Mouse (Mus musculus): Measurements from ENCODE around the gene Rasgrp3. TPM values are rescaled to one million over a fixed set of nuclear protein-coding genes. Genes with fewer than 3 reads are reported as not detected.

Rasgrp3 gene
- polyA plus RNA-seq, 1 experiment from 2014 or later: 28.8 TPM

DNA sequence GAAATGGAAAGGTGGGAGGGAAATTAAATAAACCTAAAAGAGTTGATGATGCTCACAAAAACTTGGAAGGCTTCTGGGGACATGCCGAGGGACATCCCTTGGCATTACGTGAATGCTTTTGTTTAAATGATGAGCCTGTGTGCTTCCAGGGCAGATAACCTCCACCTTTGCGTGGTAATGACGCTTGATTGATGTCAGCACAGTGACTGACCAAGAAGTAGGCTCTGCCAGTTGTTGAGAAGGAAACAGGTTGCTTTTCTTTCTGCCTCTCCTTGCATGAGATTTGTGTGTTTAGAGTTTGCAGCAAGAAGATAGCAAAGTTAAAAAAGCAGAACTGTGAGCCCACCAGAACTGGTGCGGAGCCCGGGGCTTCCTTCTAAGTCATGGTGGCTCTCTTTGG is 1.1 kb downstream of the Rasgrp3 start:
- ATAC-seq (ENCODE audit: low FRiP score, low TSS enrichment): no peak
- H3K27me3 ChIP-seq (ENCODE audit: control insufficient read depth, insufficient read depth, low read length): no peaks in the 10 kb centered on the region
- H3K9me3 ChIP-seq (ENCODE audit: control insufficient read depth, low read length): no peaks in the 10 kb centered on the region
- H3K36me3 ChIP-seq (ENCODE audit: control insufficient read depth, insufficient read depth, low read length): no peaks in the 10 kb centered on the region
- H3K9ac ChIP-seq (ENCODE audit: low read depth, low read length): no peak overlapping the region
- H3K4me3 ChIP-seq (ENCODE audit: low read length): peak overlapping the region; percentile 29; the same call in 1 of the 2 replicates
- 73% methylated on average over 6 of the region's 6 CpGs for WGBS
- peaks cover 7% of the 10 kb centered on the region; the same call in 1 of the 2 replicates for H3K4me1 ChIP-seq (ENCODE audit: control insufficient read depth, insufficient read depth, low read length)
- no peak overlapping the region for H3K4me2 ChIP-seq (replicated peaks; ENCODE audit: low read depth, low read length)
- no peak overlapping the region for H3K27ac ChIP-seq (ENCODE audit: low read depth, low read length)

- H3K9ac ChIP-seq (ENCODE audit: low read depth, low read length): no peak overlapping the region
- WGBS: 69% methylated on average over 11 of the region's 11 CpGs
- H3K4me2 ChIP-seq (replicated peaks; ENCODE audit: low read depth, low read length): no peak overlapping the region
- H3K36me3 ChIP-seq (ENCODE audit: control insufficient read depth, insufficient read depth, low read length): no peaks in the 10 kb centered on the region
- no peak overlapping the region; the same call in 1 of the 2 replicates for H3K27ac ChIP-seq (ENCODE audit: low read depth, low read length)
- H3K9me3 ChIP-seq (ENCODE audit: control insufficient read depth, low read length): no peaks in the 10 kb centered on the region
- H3K27me3 ChIP-seq (ENCODE audit: control insufficient read depth, insufficient read depth, low read length): no peaks in the 10 kb centered on the region
- peak overlapping the region; percentile 29; the same call in 1 of the 2 replicates for H3K4me3 ChIP-seq (ENCODE audit: low read length)
- peaks cover 7% of the 10 kb centered on the region; the same call in 1 of the 2 replicates for H3K4me1 ChIP-seq (ENCODE audit: control insufficient read depth, insufficient read depth, low read length)
- ATAC-seq (ENCODE audit: low FRiP score, low TSS enrichment): no peak
Observed at GRCm38 (mm10) chr17:75437239-75437750, 1.6 kb downstream of the Rasgrp3 start.

DNA sequence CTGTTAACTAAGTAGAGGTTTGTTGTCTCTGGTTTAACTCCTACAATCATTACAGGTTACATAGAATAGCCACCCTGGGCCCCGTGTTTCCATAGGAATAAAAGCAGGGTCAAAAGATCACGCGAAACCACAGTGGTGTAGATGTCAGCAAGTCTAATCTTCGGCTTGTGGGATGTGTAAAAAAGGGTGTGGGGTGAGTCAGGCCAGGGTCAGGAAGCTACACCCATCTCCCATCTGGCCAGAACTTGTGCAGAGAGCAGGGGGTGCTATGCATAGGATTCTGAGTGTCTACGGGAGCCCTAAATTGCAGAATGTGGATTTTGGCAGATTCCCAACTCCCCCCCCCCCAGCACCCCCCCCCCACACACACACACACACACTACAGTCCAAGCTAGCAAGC is 2.5 kb downstream of the Rasgrp3 start:
- Histone ChIP-seq H3K4me1 (ENCODE audit: control insufficient read depth, insufficient read depth, low read length) (peaks cover 7% of the 10 kb centered on the region; the same call in 1 of the 2 replicates), H3K9ac (ENCODE audit: low read depth, low read length) (no peak overlapping the region), H3K4me3 (ENCODE audit: low read length) (peak overlapping the region; percentile 10), H3K4me2 (replicated peaks; ENCODE audit: low read depth, low read length) (no peak overlapping the region), H3K27ac (ENCODE audit: low read depth, low read length) (no peak overlapping the region), H3K27me3 (ENCODE audit: control insufficient read depth, insufficient read depth, low read length) (no peaks in the 10 kb centered on the region), H3K9me3 (ENCODE audit: control insufficient read depth, low read length) (no peaks in the 10 kb centered on the region), H3K36me3 (ENCODE audit: control insufficient read depth, insufficient read depth, low read length) (no peaks in the 10 kb centered on the region)
- no peak for ATAC-seq (ENCODE audit: low FRiP score, low TSS enrichment)
- WGBS: 39% methylated on average over 5 of the region's 5 CpGs

GRCm38 (mm10) chr17:75439062-75439461 is 3.4 kb downstream of the Rasgrp3 start:
- H3K4me3 ChIP-seq (ENCODE audit: low read length): no peak overlapping the region
- no peaks in the 10 kb centered on the region for H3K36me3 ChIP-seq (ENCODE audit: control insufficient read depth, insufficient read depth, low read length)
- H3K27me3 ChIP-seq (ENCODE audit: control insufficient read depth, insufficient read depth, low read length): no peaks in the 10 kb centered on the region
- H3K27ac ChIP-seq (ENCODE audit: low read depth, low read length): no peak overlapping the region
- peak overlapping the region; percentile 17; the same call in 1 of the 2 replicates for H3K4me2 ChIP-seq (replicated peaks; ENCODE audit: low read depth, low read length)
- WGBS: 54% methylated on average over 14 of the region's 14 CpGs
- H3K9me3 ChIP-seq (ENCODE audit: control insufficient read depth, low read length): no peaks in the 10 kb centered on the region
- ATAC-seq (ENCODE audit: low FRiP score, low TSS enrichment): peak; percentile 57
- peaks cover 7% of the 10 kb centered on the region; the same call in 1 of the 2 replicates for H3K4me1 ChIP-seq (ENCODE audit: control insufficient read depth, insufficient read depth, low read length)
- no peak overlapping the region for H3K9ac ChIP-seq (ENCODE audit: low read depth, low read length)

- Histone ChIP-seq H3K9ac (ENCODE audit: low read depth, low read length) (no peak overlapping the region), H3K4me1 (ENCODE audit: control insufficient read depth, insufficient read depth, low read length) (peaks cover 7% of the 10 kb centered on the region; the same call in 1 of the 2 replicates), H3K9me3 (ENCODE audit: control insufficient read depth, low read length) (no peaks in the 10 kb centered on the region), H3K4me2 (replicated peaks; ENCODE audit: low read depth, low read length) (no peak overlapping the region), H3K4me3 (ENCODE audit: low read length) (no peak overlapping the region), H3K27ac (ENCODE audit: low read depth, low read length) (no peak overlapping the region; the same call in 1 of the 2 replicates), H3K36me3 (ENCODE audit: control insufficient read depth, insufficient read depth, low read length) (no peaks in the 10 kb centered on the region), H3K27me3 (ENCODE audit: control insufficient read depth, insufficient read depth, low read length) (no peaks in the 10 kb centered on the region)
- no peak for ATAC-seq (ENCODE audit: low FRiP score, low TSS enrichment)
- 43% methylated on average over 7 of the region's 7 CpGs for WGBS
Observed at GRCm38 (mm10) chr17:75440619-75441018, 4.9 kb downstream of the Rasgrp3 start.

DNA sequence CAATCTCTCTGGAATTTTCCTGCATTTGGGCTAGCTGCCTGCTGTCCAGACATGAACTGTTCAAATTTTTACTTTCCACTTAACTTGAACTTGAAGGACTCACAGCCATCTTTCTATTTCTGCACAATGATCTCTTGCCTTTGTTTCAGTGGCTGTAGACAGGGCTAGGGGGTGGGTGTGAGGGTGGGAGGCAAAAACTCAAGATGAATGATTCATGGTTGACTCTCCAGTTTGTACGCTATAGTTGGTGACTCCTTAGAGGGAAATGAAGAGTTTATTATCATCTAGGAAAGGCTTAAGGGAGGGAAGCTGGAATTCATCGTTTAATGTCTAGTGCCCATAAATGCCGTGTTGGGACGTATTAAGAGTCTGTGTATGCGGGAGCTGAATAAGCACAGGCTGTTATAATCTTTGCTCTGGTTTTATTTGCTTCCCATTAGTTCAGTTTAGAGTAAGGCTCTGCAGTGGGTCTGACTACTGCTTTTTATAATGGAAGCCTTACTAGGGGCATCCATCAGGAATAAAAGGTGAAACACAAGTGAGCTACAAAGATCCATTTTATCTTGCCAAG is 5.6 kb downstream of the Rasgrp3 start:
- H3K27ac ChIP-seq (ENCODE audit: low read depth, low read length): peak overlapping the region; percentile 3; the same call in 1 of the 2 replicates
- no peak overlapping the region for H3K9ac ChIP-seq (ENCODE audit: low read depth, low read length)
- H3K4me3 ChIP-seq (ENCODE audit: low read length): no peak overlapping the region
- no peaks in the 10 kb centered on the region for H3K36me3 ChIP-seq (ENCODE audit: control insufficient read depth, insufficient read depth, low read length)
- H3K9me3 ChIP-seq (ENCODE audit: control insufficient read depth, low read length): no peaks in the 10 kb centered on the region
- no peaks in the 10 kb centered on the region for H3K27me3 ChIP-seq (ENCODE audit: control insufficient read depth, insufficient read depth, low read length)
- H3K4me2 ChIP-seq (replicated peaks; ENCODE audit: low read depth, low read length): no peak overlapping the region
- WGBS: 49% methylated on average over 5 of the region's 5 CpGs
- 0 out of 2 replicates have a peak, but pooled peaks cover 4% of the 10 kb centered on the region for H3K4me1 ChIP-seq (ENCODE audit: control insufficient read depth, insufficient read depth, low read length)
- no peak for ATAC-seq (ENCODE audit: low FRiP score, low TSS enrichment)

GRCm38 (mm10) chr17:75442352-75442751 is 6.7 kb downstream of the Rasgrp3 start:
- H3K36me3 ChIP-seq (ENCODE audit: control insufficient read depth, insufficient read depth, low read length): no peaks in the 10 kb centered on the region
- H3K27me3 ChIP-seq (ENCODE audit: control insufficient read depth, insufficient read depth, low read length): no peaks in the 10 kb centered on the region
- no peak overlapping the region for H3K27ac ChIP-seq (ENCODE audit: low read depth, low read length)
- no peak overlapping the region for H3K9ac ChIP-seq (ENCODE audit: low read depth, low read length)
- 96% methylated on average over 8 of the region's 8 CpGs for WGBS
- H3K4me3 ChIP-seq (ENCODE audit: low read length): no peak overlapping the region
- 0 out of 2 replicates have a peak, but pooled peaks cover 4% of the 10 kb centered on the region for H3K4me1 ChIP-seq (ENCODE audit: control insufficient read depth, insufficient read depth, low read length)
- no peaks in the 10 kb centered on the region for H3K9me3 ChIP-seq (ENCODE audit: control insufficient read depth, low read length)
- no peak overlapping the region for H3K4me2 ChIP-seq (replicated peaks; ENCODE audit: low read depth, low read length)
- no peak for ATAC-seq (ENCODE audit: low FRiP score, low TSS enrichment)

DNA sequence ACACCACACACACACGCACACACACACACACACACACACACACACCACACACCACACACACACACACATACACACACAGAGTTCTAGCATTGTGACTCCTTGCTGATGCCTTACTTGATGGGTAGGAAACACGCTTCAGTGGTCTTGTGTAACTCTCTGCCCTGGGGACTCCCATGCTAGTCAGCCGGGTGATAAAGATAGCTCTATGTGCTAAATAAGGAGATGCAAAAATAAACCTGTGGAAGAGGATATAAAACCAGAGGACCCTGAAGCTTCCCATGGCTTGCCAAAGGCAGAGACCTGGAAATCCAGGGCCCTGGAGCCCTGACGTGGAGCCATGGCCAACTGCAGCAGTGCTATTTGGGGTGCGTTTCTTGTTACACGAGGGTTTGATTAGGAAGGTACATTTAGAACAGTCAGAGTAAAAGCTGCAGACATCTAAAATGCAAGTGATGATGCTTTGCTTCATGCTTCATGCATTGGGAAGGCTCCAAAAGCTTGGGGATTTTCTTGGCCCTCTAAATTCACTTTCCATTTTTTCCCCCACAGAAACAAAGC is 7.4 kb downstream of the Rasgrp3 start:
- Histone ChIP-seq H3K36me3 (ENCODE audit: control insufficient read depth, insufficient read depth, low read length) (no peaks in the 10 kb centered on the region), H3K9ac (ENCODE audit: low read depth, low read length) (no peak overlapping the region), H3K4me1 (ENCODE audit: control insufficient read depth, insufficient read depth, low read length) (0 out of 2 replicates have a peak, but pooled peaks cover 4% of the 10 kb centered on the region), H3K27me3 (ENCODE audit: control insufficient read depth, insufficient read depth, low read length) (no peaks in the 10 kb centered on the region), H3K9me3 (ENCODE audit: control insufficient read depth, low read length) (no peaks in the 10 kb centered on the region), H3K4me3 (ENCODE audit: low read length) (no peak overlapping the region), H3K4me2 (replicated peaks; ENCODE audit: low read depth, low read length) (no peak overlapping the region), H3K27ac (ENCODE audit: low read depth, low read length) (no peak overlapping the region)
- 62% methylated on average over 6 of the region's 6 CpGs for WGBS
- ATAC-seq (ENCODE audit: low FRiP score, low TSS enrichment): peak; percentile 57; the same call in 1 of the 2 replicates

DNA sequence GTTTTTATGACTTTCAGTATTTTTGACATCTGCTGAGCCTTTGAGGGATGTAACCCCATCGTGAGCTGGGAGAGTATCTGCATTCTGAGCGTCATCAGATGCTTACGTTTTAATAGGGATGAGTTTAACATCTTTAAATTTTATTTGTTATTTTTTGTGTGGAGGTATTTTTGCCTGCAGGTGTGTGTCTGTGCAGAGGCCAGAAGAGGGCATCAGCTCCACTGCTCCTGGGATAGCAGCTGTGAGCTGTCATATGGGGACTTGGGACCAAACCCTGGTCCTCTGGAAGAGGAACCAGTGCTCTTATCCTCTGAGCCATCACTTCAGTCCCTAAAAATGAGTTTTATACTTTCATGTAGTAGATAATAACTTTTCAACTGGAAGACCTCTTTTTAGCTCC is 12.6 kb downstream of the Rasgrp3 start:
- Histone ChIP-seq H3K9ac (ENCODE audit: low read depth, low read length) (no peak overlapping the region), H3K27me3 (ENCODE audit: control insufficient read depth, insufficient read depth, low read length) (no peaks in the 10 kb centered on the region), H3K36me3 (ENCODE audit: control insufficient read depth, insufficient read depth, low read length) (no peaks in the 10 kb centered on the region), H3K4me2 (replicated peaks; ENCODE audit: low read depth, low read length) (no peak overlapping the region), H3K27ac (ENCODE audit: low read depth, low read length) (no peak overlapping the region), H3K4me1 (ENCODE audit: control insufficient read depth, insufficient read depth, low read length) (no peaks in the 10 kb centered on the region), H3K4me3 (ENCODE audit: low read length) (no peak overlapping the region), H3K9me3 (ENCODE audit: control insufficient read depth, low read length) (no peaks in the 10 kb centered on the region)
- ATAC-seq (ENCODE audit: low FRiP score, low TSS enrichment): no peak
- 95% methylated on average over 3 of the region's 3 CpGs for WGBS

All from kidney, embryonic 14.5 days (tissue).